Mouse (Mus musculus): ENCODE measurements around the gene Pcbp3.

- TF ChIP-seq CTCF (IDR thresholded peaks at IDR 0.05; ENCODE audit: extremely low read depth, insufficient read length, insufficient replicate concordance, low read depth, low read length) (no peak), POLR2A (IDR thresholded peaks at IDR 0.05; ENCODE audit: low read depth, low read length) (no peak)
Measured at GRCm38 (mm10) chr10:76840566-76840965, 121.1 kb downstream of the Pcbp3 start.
